Mouse (Mus musculus): ENCODE data around the gene Csad.
"Not testable (repeated sequence)": the region's sequence is repeated elsewhere in the genome, so short reads cannot be mapped to it uniquely, and the experiment has no call there.

Csad gene

DNA sequence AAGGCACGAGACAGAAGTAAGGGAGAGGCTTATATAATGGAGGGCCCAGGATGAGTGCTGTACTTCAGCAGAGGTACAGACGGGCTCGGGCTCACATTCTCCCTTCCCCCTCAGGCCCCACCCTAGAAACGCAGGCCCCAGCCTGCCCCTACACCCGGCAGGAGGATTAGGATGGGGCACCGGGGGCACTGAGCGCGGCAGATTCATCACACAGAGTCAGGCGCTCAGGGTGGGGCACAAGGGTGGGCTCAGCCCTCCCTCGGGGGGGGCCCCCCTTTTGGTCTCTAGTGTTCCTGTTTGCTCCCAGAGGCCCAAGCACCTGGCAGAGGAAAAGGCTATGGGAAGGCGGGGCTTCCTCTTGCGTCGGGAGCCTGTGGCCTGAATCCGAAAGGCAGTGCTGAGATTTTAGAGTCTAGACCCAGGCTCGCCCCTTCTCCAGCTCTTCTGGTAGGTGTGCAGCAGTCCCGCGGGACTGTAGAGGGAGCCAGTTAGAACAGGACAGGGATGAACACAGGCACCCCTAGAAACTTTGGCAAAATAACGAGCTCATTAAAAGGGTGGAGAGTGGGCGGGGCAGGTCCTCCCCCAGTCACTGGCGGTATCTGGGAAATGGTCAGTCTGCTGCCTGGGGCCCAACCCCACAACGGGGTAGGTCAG lies 31.0 kb upstream of the Csad start:
- no peak for DNase-seq (ENCODE audit: low read depth, low spot score)

DNA sequence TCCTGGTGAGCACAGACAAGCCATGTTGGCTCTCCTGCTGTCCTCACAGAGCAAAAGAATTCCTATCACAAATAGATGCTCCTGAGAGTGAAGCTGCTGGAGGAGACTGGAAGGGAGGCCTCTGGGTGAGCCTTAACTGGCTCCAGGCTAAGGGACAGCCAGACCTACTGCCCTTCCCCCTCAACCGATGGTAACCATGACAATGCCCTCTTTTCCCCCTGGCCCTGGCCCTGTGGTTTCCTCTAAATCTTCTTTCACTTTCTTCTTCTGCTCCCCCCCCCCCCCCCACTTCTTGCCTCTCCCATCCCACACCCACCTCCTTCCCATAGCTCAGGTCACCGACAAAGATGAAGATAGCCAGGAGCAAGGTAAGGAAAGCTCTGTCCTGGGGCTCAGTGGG lies 29.4 kb upstream of the Csad start:
- no peak for DNase-seq (ENCODE audit: low read depth, low spot score)

DNA sequence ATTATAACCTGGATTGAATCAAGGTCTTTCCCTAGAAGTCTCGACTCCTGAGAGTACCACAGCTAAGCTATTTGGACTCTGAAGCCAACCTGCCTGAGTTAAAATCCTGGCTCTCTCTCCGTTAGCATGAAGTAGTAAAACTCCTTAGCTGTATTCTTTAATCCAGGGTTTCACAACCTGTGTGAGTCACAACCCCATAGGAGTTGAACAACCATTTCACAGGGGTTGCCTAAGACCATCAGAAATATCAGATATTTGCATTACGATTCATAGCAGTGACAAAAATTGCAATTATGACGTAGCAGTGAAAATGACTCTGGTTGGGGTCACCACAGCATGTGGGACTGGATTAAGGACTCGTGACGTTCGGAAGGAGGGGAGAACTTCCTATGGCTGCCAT lies 28.2 kb upstream of the Csad start:
- DNase-seq (ENCODE audit: low read depth, low spot score) = no peak

- DNase-seq (ENCODE audit: low read depth, low spot score) = no peak
Observed at GRCm38 (mm10) chr15:102231748-102232147, 27.2 kb upstream of the Csad start, which contains the start of gene Itgb7. Gene Itgb7, minus strand, starts transcription at chr15:102231944.

DNA sequence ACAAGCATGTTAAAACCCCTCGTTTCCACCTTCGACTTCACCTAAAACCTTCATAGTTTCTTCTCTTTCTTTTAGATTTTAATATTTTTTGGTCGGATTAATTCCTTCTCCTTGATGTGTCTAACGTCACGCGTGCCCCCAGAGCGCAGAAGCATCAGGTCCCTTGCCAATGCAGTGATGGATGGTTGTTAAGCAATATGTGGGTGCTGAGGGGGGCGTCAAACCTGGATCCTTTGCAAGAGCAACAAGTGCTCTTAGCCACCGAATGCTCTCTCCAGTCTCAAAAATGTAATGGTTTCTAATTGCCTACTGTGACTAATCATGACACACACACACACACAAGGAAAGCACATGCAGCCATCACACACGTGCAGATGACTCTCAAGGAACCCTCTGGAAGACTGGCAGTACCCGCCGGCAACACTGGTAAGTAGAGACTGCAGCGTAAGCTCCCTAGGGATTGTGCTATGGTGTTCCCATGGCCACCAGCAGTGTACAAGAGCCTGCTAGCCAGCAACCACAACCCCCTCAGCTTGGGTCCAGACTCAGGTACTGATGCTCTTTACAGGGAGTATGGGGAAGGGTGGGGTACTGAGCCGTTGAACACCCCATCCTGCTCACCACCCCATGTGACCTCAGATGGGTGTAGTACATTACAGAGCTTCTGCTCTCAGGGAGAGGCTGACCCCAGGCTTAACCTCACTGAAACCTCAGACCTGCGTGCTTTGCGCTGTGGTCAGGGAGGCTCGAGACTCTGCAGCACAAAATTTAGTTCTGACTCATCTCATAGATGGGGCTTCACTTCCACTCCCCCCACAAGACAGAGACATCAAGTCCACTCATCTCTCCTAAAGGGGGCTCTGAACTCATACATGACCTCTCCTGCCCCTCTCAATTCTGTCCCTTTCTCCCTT lies 26.1 kb upstream of the Csad start:
- no peak for DNase-seq (ENCODE audit: low read depth, low spot score)

DNA sequence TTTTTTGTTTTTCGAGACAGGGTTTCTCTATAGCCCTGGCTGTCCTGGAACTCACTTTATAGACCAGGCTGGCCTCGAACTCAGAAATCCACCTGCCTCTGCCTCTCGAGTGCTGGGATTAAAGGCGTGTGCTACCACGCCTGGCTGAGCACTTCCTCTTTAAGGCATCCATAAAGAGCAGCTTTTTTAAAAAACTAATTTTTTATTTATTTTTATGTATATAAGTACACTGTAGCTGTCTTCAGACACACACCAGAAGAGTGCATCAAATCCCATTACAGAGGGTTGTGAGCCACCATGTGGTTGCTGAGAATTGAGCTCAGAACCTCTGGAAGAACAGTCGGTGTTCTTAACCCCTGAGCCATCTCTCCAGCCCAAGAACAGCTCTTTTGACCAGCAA lies 21.1 kb upstream of the Csad start:
- DNase-seq (ENCODE audit: low read depth, low spot score) = not testable (repeated sequence)

- DNase-seq (ENCODE audit: low read depth, low spot score) = no peak
Observed at GRCm38 (mm10) chr15:102224992-102225617, 20.6 kb upstream of the Csad start.

DNA sequence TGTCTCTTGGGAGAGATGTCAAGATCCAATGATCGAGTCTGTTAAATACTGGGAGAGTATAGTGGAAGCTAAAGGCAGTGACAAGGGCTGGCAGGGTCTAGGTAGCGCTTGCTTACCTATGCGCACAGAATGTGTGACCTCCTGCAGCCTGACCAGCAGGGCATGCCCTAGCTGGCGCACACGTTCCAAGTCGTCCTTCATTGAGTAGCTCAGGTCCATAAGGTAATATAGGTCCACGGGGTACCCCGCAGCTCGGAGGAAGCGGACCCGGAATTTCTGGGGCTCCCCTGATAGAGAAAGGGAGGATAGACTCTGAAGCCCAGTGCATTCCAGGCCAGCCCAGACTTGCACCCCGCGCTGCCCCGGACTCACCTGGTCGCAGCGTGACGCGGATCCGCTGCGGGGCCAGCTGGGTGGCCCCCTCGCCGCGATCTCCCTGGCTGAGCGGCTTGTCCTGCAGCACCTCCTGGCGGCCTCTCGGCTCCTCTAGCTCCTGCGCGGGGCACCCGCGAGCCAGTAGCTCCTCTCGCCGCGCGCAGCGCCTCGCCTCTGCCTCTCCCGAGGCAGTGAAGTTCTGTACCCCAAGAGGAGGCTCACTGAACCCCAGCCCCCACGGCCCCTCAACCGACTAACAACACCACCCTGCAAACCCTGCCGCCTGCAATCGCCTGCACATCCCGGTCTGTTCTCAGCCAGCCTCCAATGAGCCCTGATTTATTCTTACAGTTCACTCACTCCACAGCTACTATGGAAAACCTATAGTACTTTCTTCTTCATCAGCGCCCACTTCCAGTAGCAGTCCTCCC lies 19.9 kb upstream of the Csad start:
- no peak for DNase-seq (ENCODE audit: low read depth, low spot score)

- DNase-seq (ENCODE audit: low read depth, low spot score) = no peak
Observed at GRCm38 (mm10) chr15:102222386-102222785, 17.9 kb upstream of the Csad start.

DNA sequence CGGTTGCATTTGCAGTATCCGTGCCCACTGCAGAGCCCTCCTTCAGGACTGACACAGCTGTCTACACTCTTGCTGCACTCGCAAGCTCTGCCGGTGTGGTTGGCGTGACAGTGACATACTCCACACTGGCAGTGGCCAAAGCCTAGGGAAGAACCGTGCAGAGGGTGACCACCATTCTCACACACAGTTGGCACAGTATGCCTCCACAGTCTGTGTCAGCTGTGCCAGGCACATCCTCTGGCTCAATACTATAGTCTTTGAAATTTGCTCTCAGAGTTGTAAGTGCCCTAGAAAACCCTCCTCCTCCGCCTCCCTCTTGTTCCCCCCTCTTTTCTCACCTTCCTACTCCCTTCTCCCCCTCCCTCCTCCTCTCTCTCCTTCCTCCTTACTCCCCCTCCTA lies 12.8 kb upstream of the Csad start:
- no peak for DNase-seq (ENCODE audit: low read depth, low spot score)

GRCm38 (mm10) chr15:102216459-102217228 lies 12.1 kb upstream of the Csad start:
- no peak for DNase-seq (ENCODE audit: low read depth, low spot score)

DNA sequence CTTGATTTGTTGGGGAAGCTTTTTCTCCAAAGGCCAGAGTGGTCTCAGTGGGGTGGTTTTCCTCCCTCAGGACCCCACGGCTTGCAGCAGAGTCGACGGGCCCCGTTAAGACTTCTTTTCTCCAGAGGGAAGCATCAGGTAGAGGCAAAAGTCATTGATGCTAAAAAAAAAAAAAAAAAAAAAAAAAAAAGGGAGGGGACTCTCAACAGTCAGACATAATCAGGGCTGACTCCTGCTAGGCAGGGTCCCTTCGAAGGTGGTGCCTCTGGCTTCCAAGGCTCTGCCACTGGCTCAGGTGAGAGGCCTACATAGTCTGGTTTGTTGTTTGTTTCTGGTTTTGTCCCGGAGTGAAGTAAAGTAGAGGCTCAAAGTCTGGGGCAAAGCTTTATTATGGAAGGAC lies 11.1 kb upstream of the Csad start:
- no peak for DNase-seq (ENCODE audit: low read depth, low spot score)

GRCm38 (mm10) chr15:102214132-102214531 lies 9.6 kb upstream of the Csad start:
- DNase-seq (ENCODE audit: low read depth, low spot score) = no peak

- DNase-seq (ENCODE audit: low read depth, low spot score) = no peak
Observed at GRCm38 (mm10) chr15:102211895-102212294, 7.4 kb upstream of the Csad start.

GRCm38 (mm10) chr15:102210816-102211215 lies 6.3 kb upstream of the Csad start:
- DNase-seq (ENCODE audit: low read depth, low spot score) = no peak

DNA sequence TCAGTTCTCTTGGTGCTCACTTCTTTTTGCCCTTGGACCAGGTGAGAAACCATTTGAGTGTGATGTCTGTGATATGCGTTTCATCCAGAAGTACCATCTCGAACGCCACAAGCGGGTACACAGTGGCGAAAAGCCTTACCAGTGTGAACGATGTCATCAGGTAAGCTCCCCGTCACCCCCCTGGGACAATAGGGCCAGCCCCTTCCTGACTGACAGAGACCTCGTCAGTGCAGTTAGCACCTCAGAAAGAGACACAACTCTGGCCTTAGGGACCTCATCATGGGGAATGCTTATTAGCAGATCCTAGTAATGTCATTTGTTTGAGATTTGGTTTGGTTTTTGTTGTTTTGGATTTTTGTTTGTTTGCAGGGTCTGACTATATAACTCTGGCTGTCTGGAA lies 4.6 kb upstream of the Csad start:
- DNase-seq (ENCODE audit: low read depth, low spot score) = no peak

GRCm38 (mm10) chr15:102208092-102208561 lies 3.6 kb upstream of the Csad start:
- DNase-seq (ENCODE audit: low read depth, low spot score) = no peak

GRCm38 (mm10) chr15:102207351-102207750 lies 2.8 kb upstream of the Csad start:
- DNase-seq (ENCODE audit: low read depth, low spot score) = no peak

GRCm38 (mm10) chr15:102205779-102206178 lies 1.3 kb upstream of the Csad start:
- no peak for DNase-seq (ENCODE audit: low read depth, low spot score)

DNA sequence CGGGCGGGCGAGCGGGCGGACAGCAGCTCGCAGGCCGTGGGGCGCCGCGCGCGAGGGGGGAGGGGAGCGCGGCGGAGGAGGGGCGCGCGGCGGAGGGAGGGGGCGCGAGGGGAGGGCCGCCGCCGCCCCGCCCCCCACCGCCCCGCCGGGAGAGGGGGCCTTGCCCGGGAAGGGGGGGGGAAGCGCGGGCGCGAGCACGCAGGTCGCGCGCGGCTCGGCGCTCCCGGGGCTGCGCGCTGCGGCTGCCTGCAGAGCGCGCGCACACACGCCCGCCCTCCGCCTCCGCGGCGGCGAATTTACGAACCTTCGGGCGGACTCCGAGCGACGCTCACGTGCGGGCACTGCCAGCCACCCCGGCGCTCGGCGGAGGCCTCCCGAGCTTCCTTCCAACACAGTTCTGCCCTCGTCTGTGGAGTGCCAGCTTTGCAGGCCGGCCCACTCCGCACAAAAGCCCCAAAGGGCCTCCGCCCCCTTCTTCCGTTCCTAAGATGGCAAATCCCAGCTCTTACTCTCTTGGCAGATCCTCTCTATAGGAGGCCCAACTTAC lies 616 bp downstream of the Csad start:
- DNase-seq (ENCODE audit: low read depth, low spot score) = peak; percentile 72
